Mouse (Mus musculus) MN1 (cell line): ENCODE measurements at regions not wholly inside any gene's neighbourhood (a gene's known extent, or its start where the extent isn't known, plus 50 kb on each side); places are given as distances from the start of the nearest gene placed in this dataset.

Source experiments
- DNase-seq: peaks from one replicate; pipeline ENCODE4 v3.0.0-alpha.2; 2016; ENCODE audit warnings: low spot score

DNA sequence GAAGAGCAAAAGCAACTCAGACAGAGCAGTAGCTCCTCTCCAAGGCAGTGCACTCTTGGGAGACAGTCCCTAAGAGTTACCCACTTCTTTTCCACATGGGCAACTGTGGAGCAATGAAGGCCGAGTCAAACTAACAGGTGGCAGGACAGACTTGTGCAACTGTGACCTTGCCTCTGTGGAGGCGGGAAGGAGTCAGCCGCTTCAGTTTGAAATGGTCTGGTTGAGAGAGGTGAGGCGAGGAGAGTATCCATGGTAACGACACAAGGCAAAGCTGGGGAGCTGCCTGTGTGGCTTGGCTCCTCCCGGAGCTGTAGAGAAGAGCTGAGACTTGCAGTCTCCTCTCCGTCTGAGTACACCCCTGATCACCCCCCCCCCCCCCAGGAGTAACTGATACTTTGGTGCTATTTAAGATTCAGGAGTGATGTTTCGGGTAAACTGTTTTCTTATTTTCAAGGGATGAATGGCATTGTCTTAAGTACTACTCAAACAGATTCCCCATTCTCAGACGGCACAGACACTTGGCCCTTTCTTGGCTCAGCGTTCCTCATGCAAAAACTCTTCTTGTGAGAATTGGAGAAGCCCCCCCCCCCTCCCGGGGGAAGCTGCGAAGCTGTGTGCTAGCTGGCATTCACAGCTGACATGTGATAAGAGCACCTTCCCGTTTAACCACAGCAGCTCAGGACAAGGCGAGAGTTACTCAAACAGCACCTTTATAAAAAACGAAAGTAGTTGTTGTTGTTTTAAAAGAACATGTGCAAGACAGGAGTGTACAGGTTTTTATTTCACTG, 54.9 kb upstream of the Chst1 start:
- DNase-seq = no peak

GRCm38 (mm10) chr2:92540841-92541240, 58.7 kb upstream of the Chst1 start:
- no peak for DNase-seq

- DNase-seq = no peak
These were observed 67.5 kb upstream of the Chst1 start for GRCm38 (mm10) chr2:92531996-92532395.

DNA sequence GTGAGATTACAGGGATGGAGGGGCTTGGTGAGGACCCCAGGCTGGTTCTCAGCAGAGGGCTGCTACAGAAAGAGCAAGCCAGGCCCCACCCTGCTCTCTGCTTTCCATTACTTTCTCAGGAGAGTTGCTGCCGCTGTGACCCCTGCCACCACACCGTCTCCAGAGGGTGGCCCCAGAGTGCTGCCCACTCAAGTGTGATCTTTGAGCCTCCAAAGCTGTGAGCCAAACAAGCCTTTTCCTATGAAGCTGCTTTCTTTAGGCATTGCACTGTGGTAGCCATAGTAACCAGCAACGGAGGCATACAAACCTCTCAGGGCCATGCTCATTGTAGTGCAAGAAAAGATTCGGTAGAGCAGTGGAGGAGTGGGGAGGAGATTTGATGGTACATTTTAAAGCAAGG, 68.8 kb upstream of the Chst1 start:
- no peak for DNase-seq

- no peak for DNase-seq
These were observed 69.5 kb upstream of the Slc35c1 start for GRCm38 (mm10) chr2:92529670-92530322.

GRCm38 (mm10) chr2:92529071-92529641, 68.8 kb upstream of the Slc35c1 start:
- DNase-seq = peak; percentile 35

DNA sequence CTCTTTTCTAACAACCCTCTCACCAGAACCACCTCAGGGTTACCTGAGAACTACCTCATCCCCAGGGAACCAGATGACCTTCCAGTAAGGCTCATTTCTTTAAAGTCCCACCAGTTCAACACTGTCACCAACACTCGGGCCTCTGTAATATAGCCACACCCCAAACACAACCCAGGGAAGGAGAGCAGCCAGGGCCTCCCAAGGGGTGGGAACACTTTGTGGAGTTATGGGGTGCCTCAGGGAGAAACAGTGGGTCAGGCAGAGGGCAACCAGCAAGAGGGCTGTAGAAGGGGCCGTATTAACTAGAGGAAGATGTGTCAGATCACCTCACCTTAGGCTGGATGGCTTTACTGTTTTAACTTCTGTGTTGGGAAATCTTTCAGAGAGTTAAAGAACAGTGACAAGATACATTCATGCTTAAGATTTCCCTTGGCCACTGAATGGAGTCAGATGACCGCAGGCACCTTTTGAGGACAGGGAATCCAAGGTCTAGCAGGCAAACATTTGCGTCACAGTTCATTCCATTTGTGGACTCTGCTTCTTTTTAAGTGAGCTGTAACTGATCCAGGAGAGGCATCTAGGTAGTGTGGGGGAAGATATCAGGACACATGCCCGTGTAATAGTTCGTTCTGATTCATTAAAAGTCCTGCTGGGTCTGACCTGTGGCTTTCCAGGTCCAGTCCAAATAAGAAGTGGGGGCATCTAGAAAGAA, 67.9 kb upstream of the Slc35c1 start:
- DNase-seq = no peak

DNA sequence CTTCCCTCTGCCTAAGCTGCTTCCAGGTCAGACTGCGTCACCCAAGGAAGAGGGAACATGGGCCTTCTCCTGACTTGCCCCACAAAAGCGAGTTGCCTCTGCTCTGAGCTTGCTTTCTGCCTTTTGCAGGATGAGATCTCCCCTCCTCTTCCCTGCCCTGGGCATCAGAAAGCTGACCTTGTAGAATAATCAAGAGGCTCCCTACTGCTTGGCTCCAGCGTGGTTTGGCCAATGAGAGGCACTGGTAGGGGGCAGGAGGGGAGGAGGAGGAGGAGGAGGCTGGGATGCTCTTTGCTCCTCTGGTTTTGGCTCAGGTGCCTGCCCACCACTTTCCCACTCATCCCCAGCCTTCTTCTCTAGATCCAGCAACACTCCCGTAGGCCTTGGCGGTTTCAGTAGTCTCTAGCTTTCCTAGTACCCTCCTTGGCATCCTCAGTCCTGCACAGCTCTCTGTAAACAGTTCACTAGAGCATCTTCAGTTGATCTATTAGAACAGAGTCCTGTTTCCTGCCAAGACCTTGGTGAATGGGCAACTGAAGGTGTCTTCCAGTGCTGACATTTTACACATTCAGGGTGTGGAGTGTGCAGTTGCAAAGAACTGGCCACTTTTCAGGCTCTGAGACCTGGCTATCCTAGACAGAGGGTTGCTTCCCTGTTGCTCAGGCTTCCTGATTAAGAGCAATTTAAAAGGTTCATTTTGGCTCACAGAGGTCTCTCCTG, 66.5 kb upstream of the Slc35c1 start:
- no peak for DNase-seq

DNA sequence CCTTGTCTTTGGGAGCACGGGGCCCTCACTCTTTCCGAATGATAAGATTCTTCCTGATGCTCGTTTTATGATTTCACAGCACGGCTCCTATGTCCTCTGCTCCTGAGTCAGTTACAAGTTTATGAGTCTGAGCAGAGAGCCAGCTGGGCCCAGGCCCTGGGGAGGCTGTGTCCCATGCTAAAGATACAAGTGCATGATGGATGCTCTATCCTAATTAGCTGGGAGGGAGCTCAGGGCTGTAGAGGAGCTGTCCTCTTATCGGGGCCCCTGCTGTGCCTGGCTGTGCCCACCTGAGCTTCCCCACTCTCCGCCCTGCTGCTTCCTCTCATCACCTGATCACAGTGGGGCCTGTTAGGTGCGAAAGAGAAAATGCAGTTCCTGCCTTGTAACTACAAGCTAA, 65.3 kb upstream of the Slc35c1 start:
- DNase-seq = no peak

DNA sequence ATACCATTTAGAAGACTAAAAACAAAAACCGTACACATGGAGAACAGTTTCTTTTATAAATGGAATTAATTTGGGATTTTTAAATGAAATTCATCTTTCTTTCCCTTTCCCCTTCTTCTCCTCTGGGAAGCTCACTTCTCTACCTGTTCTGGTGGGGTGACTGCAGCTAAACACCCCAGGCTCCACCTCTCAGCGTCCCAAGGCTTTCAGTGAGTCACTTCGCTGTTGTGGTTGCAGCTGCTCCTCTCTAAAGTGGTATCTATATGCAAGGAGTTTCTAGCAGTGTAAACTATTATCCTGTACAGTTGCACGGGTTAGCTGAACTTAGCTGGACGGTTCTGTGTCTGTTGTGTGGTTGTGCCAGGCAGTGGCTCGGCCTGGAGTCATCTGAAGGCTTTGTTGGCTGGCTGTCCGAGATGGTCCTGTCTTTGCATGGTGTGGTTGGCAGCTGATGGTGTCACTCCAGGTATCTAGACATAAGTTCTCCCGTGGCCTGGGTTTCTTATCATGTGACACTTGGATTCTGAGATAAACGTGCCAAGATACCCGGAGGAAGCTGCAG, 64.8 kb upstream of the Slc35c1 start:
- DNase-seq = no peak

DNA sequence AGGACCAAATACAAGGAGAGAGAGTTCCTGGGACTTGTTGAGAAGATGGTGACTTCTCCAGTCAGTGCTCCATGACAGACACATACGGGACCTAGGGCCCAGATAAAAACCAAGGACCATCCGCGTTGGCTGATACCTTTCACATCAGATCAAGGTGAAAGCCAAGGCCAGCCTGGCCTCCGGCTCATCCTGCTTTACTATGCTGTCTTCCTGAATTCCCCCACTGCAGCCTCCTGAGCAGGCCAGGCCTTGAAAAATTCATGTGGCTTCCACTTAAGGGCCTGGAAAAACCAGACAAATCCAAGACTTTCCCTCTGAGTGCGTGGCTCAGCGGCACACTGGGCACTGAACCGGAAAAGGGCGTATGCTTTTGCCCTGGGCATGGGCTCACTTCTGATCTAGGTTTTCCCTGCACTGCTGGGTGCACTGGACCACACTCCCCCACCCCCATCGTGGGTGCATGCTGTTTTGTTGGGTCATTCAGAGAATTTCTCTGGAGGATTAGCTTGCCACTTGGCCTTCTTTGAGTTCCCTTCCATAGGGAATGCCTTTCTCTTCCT, 64.1 kb upstream of the Slc35c1 start:
- no peak for DNase-seq

DNA sequence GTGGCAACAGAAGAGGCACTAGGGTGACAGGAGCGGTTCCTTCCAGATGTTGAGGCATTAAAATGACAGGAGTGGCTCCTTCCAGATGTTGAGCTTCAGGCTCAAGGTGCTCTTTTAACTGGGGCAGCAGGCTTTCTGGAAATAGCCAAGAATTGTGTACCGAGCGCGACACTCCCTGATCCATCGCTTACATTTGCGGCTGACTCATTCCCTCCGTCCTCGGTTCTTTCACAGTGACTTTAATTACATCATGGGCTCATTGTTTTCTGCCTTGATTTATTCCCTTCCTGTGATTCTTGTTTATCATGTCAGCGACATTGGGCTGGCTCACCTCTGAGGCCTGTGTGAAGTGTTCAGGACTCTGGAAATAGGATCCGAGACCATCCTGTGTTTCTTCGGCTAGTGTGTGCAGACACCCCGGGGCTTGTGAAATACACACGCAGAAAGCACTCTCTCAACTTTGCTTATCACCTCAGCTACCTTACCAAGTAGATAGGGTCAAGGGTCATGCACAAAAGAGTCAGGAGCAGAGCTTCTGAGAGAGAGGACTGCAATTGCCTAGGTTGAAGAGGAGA, 63.1 kb upstream of the Slc35c1 start:
- no peak for DNase-seq

GRCm38 (mm10) chr2:92521527-92521926, 61.2 kb upstream of the Slc35c1 start:
- no peak for DNase-seq

GRCm38 (mm10) chr2:92519396-92519795, 59.1 kb upstream of the Slc35c1 start:
- no peak for DNase-seq

- DNase-seq = no peak
These were observed 58.6 kb upstream of the Slc35c1 start for GRCm38 (mm10) chr2:92518891-92519290.

GRCm38 (mm10) chr2:92514961-92515360, 54.6 kb upstream of the Slc35c1 start:
- no peak for DNase-seq

- DNase-seq = no peak
These were observed 51.7 kb upstream of the Slc35c1 start for GRCm38 (mm10) chr2:92511771-92512744.
